Mouse (Mus musculus) erythroblast, embryonic 14.5 days (primary cell): ENCODE results near the gene Pigf. TPM values are rescaled to one million over a fixed set of nuclear protein-coding genes. Genes with fewer than 3 reads are reported as not detected.

ENCODE experiments used
- H3K27me3 ChIP-seq: 2 replicates; pipeline ENCODE4 v1.6.1; 2012; ENCODE audit warnings: inconsistent platforms; ENCODE audit not compliant: control insufficient read depth
- H3K36me3 ChIP-seq: 2 replicates; pipeline ENCODE4 v1.6.1; 2012; ENCODE audit warnings: mild to moderate bottlenecking, inconsistent platforms; ENCODE audit not compliant: control insufficient read depth
- H3K4me1 ChIP-seq: 2 replicates; pipeline ENCODE4 v1.6.1; 2012; ENCODE audit warnings: inconsistent platforms; ENCODE audit not compliant: control insufficient read depth
- H3K4me3 ChIP-seq: replicated peaks from 2 replicates; pipeline ENCODE3; 2012; ENCODE audit warnings: moderate library complexity, mild to moderate bottlenecking, inconsistent platforms
- H3K9me3 ChIP-seq: 2 replicates; pipeline ENCODE4 v1.6.1; 2012; ENCODE audit warnings: low read length, inconsistent platforms, mixed read lengths; ENCODE audit not compliant: control insufficient read depth
- GATA1 ChIP-seq: IDR thresholded peaks from 2 replicates; pipeline ENCODE4 v1.6.1; 2012; ENCODE audit warnings: low read length, inconsistent platforms, mixed read lengths
- TAL1 ChIP-seq: IDR thresholded peaks from 3 replicates; pipeline ENCODE4 v1.6.1; 2012; ENCODE audit warnings: low read length, inconsistent platforms, mixed read lengths
- polyA plus RNA-seq: library from polyadenylated mRNA; stranded (reverse); fragments of >175 nt; gene quantifications from 2 replicates; pipeline ENCODE4 v1.2.3, GENCODE M21; 2012

Gene Pigf
- polyA plus RNA-seq, 1 experiment, result 0.28 TPM

DNA sequence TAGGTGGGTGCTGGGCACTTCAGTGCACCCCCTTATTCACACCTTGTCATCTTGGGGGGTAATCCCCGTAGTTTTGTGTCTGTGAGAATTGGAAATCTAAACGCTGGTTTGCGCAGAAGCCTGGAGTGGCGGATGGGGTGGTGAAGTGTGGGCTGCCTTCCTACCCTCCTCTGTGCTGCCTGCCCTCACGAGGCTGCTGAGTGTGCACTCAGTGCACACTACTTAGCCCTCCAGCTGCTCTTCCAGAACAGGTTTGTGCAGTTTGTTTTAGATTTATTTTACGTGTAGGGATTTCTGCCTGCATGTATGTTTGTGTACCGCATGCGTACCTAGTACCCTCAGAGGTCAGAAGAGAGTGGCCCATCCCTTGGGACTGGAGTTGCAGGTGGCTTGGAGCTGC lies 33.9 kb downstream of the Pigf start:
- TF ChIP-seq GATA1 (no peak), TAL1 (no peak)
- no peak overlapping the region for H3K4me3 ChIP-seq
- no peaks in the 10 kb centered on the region for H3K4me1 ChIP-seq
- H3K9me3 ChIP-seq, result no peaks in the 10 kb centered on the region
- no peaks in the 10 kb centered on the region for H3K27me3 ChIP-seq
- no peaks in the 10 kb centered on the region for H3K36me3 ChIP-seq

DNA sequence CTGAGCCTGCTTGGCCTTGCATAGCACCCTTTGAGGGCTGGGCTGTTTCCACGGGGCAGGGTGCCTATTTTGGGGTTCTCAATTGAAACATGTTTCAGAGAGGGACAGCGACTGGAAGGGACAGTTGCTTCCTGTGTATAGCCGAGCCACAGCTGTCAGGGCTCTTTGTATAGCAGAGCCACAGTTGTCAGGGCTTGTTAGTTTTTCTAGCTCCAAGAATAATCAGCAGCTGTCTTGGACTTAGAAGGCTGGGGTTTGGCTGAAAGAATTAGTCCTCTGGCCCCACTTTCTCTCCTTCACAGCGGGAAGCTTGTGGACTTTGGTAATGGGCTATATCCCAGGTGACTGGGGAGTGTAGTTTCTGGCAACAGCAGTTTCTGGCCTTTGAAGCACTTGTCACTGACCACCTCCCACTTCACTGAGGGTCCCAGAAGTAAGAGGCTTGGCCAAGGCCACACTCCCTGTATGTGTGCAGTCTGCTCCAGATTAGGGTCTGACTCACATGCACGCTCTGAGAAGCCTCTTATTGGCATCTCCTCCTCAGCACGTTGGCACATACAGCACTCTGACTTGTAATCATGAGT lies 36.5 kb downstream of the Pigf start:
- Histone ChIP-seq H3K4me3 (no peak overlapping the region), H3K36me3 (no peaks in the 10 kb centered on the region), H3K9me3 (no peaks in the 10 kb centered on the region), H3K4me1 (no peaks in the 10 kb centered on the region), H3K27me3 (no peaks in the 10 kb centered on the region)
- TF ChIP-seq GATA1 (no peak), TAL1 (no peak)

- TF ChIP-seq TAL1 (no peak), GATA1 (no peak)
- Histone ChIP-seq H3K4me3 (no peak overlapping the region), H3K27me3 (no peaks in the 10 kb centered on the region), H3K36me3 (no peaks in the 10 kb centered on the region), H3K4me1 (no peaks in the 10 kb centered on the region), H3K9me3 (no peaks in the 10 kb centered on the region)
Measured at GRCm38 (mm10) chr17:86988161-86988560, 37.0 kb downstream of the Pigf start.

DNA sequence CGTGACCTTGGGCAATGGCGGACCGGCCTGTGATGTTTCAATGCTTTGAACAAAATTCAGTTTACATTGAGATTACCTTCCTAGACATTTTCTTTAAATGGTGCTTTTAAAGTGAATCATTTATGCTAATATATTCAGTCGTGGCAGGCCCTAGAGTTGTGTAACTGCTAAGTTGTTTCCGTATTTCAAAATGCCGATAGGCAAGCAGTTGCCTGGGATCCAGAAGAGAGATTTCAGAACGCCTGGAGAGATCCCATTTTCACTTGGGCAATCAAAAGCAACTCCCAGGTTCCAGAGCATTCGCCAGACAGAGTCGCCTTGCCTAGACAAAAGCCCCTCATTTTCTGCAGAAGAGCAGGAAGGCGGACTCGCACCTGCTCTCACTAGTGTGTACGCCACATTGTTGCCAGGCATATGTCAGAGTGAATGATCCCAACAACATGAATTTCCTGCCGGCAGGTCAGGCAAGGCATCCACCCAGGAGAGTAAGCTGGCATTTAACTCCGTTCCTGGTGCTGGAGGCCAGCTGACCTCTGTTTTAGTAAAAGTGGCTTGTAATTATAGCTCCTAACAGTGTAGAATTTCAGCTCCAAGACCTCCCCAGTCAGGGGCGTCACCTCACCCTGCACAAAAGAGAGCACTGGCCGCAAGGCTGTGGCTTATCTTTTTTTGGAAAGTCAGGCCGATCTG lies 38.6 kb downstream of the Pigf start:
- Histone ChIP-seq H3K9me3 (peaks cover 3% of the 10 kb centered on the region; the same call in 1 of the 2 replicates), H3K4me3 (no peak overlapping the region), H3K4me1 (no peaks in the 10 kb centered on the region), H3K36me3 (peaks cover 2% of the 10 kb centered on the region; the same call in 1 of the 2 replicates), H3K27me3 (peaks cover 2% of the 10 kb centered on the region; the same call in 1 of the 2 replicates)
- no peak for TF ChIP-seq TAL1
- no peak for TF ChIP-seq GATA1

DNA sequence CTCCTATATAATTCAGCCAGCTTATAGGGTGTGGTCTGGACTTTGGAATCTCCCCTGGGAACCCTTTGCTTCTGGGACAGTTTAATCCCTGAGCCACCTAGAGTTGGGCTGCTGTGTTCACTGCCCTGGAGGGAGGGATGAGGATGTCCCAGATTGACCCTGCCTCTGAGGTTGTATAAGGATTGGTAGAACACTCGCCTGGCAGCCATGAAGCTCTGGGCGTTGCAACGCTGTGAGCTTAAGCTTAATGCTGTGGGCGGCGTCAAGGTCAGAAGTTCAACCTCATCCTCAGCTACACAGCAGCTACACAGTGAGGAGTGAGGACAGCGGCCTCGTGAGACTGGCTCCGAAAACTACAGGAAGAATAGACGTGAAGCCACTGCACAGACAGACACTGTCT lies 42.7 kb downstream of the Pigf start:
- H3K4me3 ChIP-seq, result no peak overlapping the region
- peaks cover 8% of the 10 kb centered on the region; the same call in 1 of the 2 replicates for H3K9me3 ChIP-seq
- no peaks in the 10 kb centered on the region; the same call in 1 of the 2 replicates for H3K4me1 ChIP-seq
- peaks cover 2% of the 10 kb centered on the region; the same call in 1 of the 2 replicates for H3K27me3 ChIP-seq
- TF ChIP-seq GATA1 (no peak), TAL1 (no peak)
- peaks cover 2% of the 10 kb centered on the region; the same call in 1 of the 2 replicates for H3K36me3 ChIP-seq

DNA sequence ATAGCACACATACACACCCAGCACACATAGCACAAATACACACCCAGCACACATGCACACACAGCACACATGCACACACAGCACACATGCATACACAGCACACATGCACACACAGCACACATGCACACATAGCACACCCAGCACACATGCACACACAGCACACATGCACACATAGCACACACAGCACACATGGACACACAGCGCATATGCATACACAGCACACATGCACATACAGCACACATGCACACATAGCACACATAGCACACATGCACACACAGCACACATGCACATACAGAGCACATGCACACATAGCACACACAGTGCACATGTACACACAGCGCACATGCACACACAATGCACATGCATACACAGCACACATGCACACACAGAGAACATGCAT lies 43.5 kb downstream of the Pigf start:
- peaks cover 2% of the 10 kb centered on the region; the same call in 1 of the 2 replicates for H3K36me3 ChIP-seq
- no peak overlapping the region for H3K4me3 ChIP-seq
- peaks cover 8% of the 10 kb centered on the region; the same call in 1 of the 2 replicates for H3K9me3 ChIP-seq
- peaks cover 2% of the 10 kb centered on the region; the same call in 1 of the 2 replicates for H3K27me3 ChIP-seq
- TF ChIP-seq GATA1, result no peak
- TF ChIP-seq TAL1, result no peak
- H3K4me1 ChIP-seq, result no peaks in the 10 kb centered on the region; the same call in 1 of the 2 replicates

DNA sequence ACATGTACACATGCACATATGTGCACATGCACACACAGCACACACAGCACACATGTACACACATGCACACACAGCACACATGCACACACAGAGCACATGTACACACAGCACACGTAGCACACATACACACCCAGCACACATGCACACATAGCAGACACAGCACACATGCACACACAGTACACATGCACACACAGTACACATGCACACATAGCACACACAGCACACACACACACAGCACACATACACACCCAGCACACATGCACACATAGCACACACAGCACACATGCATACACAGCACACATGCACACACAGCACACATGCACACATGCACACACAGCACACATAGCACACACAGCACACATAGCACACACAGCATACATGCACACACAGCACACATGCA lies 44.0 kb downstream of the Pigf start:
- H3K4me3 ChIP-seq, result no peak overlapping the region
- H3K9me3 ChIP-seq, result peaks cover 8% of the 10 kb centered on the region; the same call in 1 of the 2 replicates
- H3K27me3 ChIP-seq, result peaks cover 2% of the 10 kb centered on the region; the same call in 1 of the 2 replicates
- peaks cover 2% of the 10 kb centered on the region; the same call in 1 of the 2 replicates for H3K36me3 ChIP-seq
- no peaks in the 10 kb centered on the region; the same call in 1 of the 2 replicates for H3K4me1 ChIP-seq
- TF ChIP-seq GATA1 (no peak), TAL1 (no peak)

DNA sequence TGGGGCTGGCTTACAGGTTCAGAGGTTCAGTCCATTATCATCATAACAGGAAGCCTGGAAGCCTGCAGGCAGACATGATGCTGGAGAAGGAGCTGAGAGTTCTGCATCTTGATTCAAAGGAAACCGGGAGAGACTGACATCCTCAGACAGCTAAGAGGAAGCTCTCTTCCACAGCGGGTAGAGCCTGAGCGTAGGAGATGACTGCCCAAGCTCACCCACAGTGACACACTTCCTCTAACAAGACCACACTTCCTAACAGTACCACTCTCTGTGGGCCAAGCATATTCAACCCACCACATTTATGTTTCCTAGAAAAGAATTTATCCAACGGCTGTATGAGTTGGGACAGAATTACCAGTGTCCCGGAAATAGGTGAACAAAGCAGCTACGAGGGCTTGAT lies 46.7 kb downstream of the Pigf start:
- Histone ChIP-seq H3K9me3 (peaks cover 8% of the 10 kb centered on the region; the same call in 1 of the 2 replicates), H3K36me3 (peaks cover 2% of the 10 kb centered on the region; the same call in 1 of the 2 replicates), H3K27me3 (peaks cover 2% of the 10 kb centered on the region; the same call in 1 of the 2 replicates), H3K4me1 (no peaks in the 10 kb centered on the region; the same call in 1 of the 2 replicates), H3K4me3 (no peak overlapping the region)
- TF ChIP-seq TAL1 (no peak), GATA1 (no peak)

GRCm38 (mm10) chr17:86976387-86976786 lies 48.8 kb downstream of the Pigf start:
- no peak for TF ChIP-seq TAL1
- TF ChIP-seq GATA1, result no peak
- Histone ChIP-seq H3K36me3 (no peaks in the 10 kb centered on the region; the same call in 1 of the 2 replicates), H3K4me1 (no peaks in the 10 kb centered on the region; the same call in 1 of the 2 replicates), H3K27me3 (no peaks in the 10 kb centered on the region), H3K9me3 (peaks cover 4% of the 10 kb centered on the region; the same call in 1 of the 2 replicates), H3K4me3 (no peak overlapping the region)
